Mouse (Mus musculus) liver, embryonic 13.5 days (tissue): Measurements from ENCODE around the gene Zfyve19. TPM values are rescaled to one million over a fixed set of nuclear protein-coding genes. Genes with fewer than 3 reads are reported as not detected.

Experiments
- ATAC-seq: fragments of 200-750 bp; cut with Nextera tagmentation; 2 replicates; pipeline ENCODE4 v1.8.0; 2017; ENCODE audit warnings: low read depth, mild to moderate bottlenecking, moderate number of reproducible peaks, moderate library complexity
- DNase-seq: peaks from one replicate; pipeline ENCODE4 v3.0.0; 2022
- H3K27ac ChIP-seq: fragments of 300-500 bp; sonication (generic); 2 replicates; pipeline ENCODE4 v1.5.1; 2015; ENCODE audit warnings: moderate library complexity, mild to moderate bottlenecking, inconsistent platforms
- H3K27me3 ChIP-seq: fragments of 300-500 bp; sonication (generic); 2 replicates; pipeline ENCODE4 v1.6.1; 2015; ENCODE audit warnings: mild to moderate bottlenecking, inconsistent platforms
- H3K36me3 ChIP-seq: fragments of 300-500 bp; sonication (generic); 2 replicates; pipeline ENCODE4 v1.6.1; 2015; ENCODE audit warnings: mild to moderate bottlenecking, inconsistent platforms
- H3K4me1 ChIP-seq: fragments of 300-500 bp; sonication (generic); replicated peaks from 2 replicates; pipeline ENCODE4 v1.6.1; 2015; ENCODE audit warnings: inconsistent platforms
- H3K4me2 ChIP-seq: fragments of 300-500 bp; sonication (generic); 2 replicates; pipeline ENCODE4 v1.6.1; 2015; ENCODE audit warnings: inconsistent platforms, mild to moderate bottlenecking, moderate library complexity
- H3K4me3 ChIP-seq: fragments of 300-500 bp; sonication (generic); replicated peaks from 2 replicates; pipeline ENCODE4 v1.5.1; 2015; ENCODE audit warnings: mild to moderate bottlenecking, inconsistent platforms
- H3K9ac ChIP-seq: fragments of 300-500 bp; sonication (generic); 2 replicates; pipeline ENCODE4 v1.6.1; 2015; ENCODE audit warnings: mild to moderate bottlenecking, inconsistent platforms
- H3K9me3 ChIP-seq: fragments of 300-500 bp; sonication (generic); replicated peaks from 2 replicates; pipeline ENCODE4 v1.6.1; 2016; ENCODE audit warnings: inconsistent platforms
- WGBS: fragments of 180-500 bp; shearing (Covaris S2); methylation state at CpG from one replicate; pipeline ENCODE4 v1.1.7; 2015; ENCODE audit not compliant: insufficient replicate concordance; 5-methylcytosine and 5-hydroxymethylcytosine counted together
- polyA plus RNA-seq: library from polyadenylated mRNA; unstranded; fragments of >200 nt; fragmentation: Nextera tagmentation; extraction: Ambion mirVana; gene quantifications from 2 replicates; pipeline ENCODE4 v1.2.1, GENCODE M21; 2015

Gene Zfyve19
- polyA plus RNA-seq, 1 experiment from 2014 or later = 20.0 TPM

DNA sequence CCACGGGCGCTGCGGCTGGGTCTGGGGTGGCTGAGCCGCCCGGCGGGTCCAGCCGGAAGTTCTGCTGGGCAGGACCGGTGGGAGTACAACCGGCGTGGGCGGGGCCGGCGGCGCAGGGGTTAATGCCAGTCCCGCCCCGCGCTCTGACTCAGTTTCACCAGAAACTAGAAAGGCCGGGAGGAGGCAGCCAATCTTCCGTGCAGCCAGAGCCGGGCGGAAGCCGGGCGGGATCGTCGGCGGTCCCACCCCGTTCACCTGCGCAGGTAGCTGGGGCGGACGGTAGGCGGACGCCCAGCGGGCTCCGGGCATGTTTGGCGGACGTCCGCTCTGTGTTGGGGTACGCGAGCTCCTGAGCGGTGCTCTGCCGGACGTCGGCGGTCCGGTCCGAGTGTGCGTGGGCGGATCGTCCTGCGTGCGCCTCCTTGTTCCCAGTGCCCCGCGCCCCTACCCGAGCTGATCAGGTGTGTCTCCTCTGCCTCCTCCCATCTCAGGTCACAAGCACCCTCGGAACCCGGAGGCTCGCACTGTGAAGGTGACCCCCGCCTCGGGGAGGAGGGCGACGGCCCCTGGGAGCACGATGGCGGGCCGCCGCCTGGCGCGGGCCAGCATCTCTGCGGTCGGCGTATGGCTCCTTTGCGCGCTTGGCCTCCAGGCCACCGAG, 28.9 kb downstream of the Zfyve19 start, which contains the start of gene Spint1:
Gene Spint1 (plus strand): TSS at position 153 of the 661 bp plus-strand sequence.
- ATAC-seq = no peak
- Histone ChIP-seq H3K36me3 (no peaks in the 10 kb centered on the region), H3K4me3 (peak within 1 kb of the TSS; percentile 49), H3K9ac (no peak within 1 kb of the TSS), H3K9me3 (no peaks in the 10 kb centered on the region), H3K4me2 (peak within 1 kb of the TSS; percentile 69), H3K27ac (no peak within 1 kb of the TSS), H3K27me3 (peaks cover 83% of the 10 kb centered on the region), H3K4me1 (peaks cover 12% of the 10 kb centered on the region)
- no peak for DNase-seq
- WGBS = 2% methylated on average over 73 of the region's 73 CpGs

DNA sequence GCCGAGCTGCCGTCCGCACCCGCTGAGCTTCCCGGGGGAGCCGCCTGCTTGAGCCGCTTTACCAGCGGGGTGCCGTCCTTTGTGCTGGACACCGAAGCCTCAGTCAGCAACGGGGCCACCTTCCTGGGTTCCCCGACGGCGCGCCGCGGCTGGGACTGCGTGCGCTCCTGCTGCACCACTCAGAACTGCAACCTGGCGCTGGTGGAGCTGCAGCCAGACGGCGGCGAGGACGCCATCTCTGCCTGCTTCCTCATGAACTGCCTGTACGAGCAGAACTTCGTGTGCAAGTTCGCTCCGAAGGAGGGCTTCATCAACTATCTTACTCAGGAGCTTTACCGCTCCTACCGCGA, 29.4 kb downstream of the Zfyve19 start:
- DNase-seq = no peak
- peaks cover 83% of the 10 kb centered on the region for H3K27me3 ChIP-seq

DNA sequence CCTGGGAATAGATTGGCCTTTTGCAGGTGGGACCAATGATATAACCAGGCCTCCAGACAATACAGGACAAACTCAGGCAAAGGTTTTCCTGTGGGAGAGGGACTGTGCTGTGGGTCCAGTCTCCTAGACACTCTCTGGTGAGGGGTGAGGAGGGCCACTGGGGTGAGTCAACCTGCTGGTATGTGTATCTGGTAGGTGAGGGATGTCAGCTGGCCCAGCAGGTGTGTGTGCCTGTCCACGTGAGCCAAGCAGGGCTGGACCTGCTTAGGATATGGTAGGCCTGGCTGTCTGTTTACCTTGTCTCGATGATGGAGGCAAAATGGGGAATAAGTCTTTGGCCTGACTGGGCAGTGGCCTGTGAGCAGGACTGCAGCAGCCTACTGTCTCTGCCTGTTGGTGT, 30.3 kb downstream of the Zfyve19 start:
- Histone ChIP-seq H3K9ac (no peak overlapping the region), H3K4me2 (no peak overlapping the region), H3K36me3 (no peaks in the 10 kb centered on the region), H3K27me3 (peaks cover 80% of the 10 kb centered on the region), H3K4me1 (peaks cover 12% of the 10 kb centered on the region), H3K27ac (no peak overlapping the region), H3K4me3 (no peak overlapping the region), H3K9me3 (no peaks in the 10 kb centered on the region)
- no peak for ATAC-seq
- 62% methylated on average over 2 of the region's 2 CpGs for WGBS
- no peak for DNase-seq

More for the DNA sequence above, 29.4 kb downstream of the Zfyve19 start:
- peak overlapping the region; percentile 69 for H3K4me2 ChIP-seq
- no peak overlapping the region for H3K9ac ChIP-seq
- no peak for ATAC-seq
- no peaks in the 10 kb centered on the region for H3K36me3 ChIP-seq
- peak overlapping the region; percentile 49 for H3K4me3 ChIP-seq
- WGBS = 5% methylated on average over 31 of the region's 31 CpGs
- H3K9me3 ChIP-seq = no peaks in the 10 kb centered on the region
- peaks cover 12% of the 10 kb centered on the region for H3K4me1 ChIP-seq
- H3K27ac ChIP-seq = no peak overlapping the region

DNA sequence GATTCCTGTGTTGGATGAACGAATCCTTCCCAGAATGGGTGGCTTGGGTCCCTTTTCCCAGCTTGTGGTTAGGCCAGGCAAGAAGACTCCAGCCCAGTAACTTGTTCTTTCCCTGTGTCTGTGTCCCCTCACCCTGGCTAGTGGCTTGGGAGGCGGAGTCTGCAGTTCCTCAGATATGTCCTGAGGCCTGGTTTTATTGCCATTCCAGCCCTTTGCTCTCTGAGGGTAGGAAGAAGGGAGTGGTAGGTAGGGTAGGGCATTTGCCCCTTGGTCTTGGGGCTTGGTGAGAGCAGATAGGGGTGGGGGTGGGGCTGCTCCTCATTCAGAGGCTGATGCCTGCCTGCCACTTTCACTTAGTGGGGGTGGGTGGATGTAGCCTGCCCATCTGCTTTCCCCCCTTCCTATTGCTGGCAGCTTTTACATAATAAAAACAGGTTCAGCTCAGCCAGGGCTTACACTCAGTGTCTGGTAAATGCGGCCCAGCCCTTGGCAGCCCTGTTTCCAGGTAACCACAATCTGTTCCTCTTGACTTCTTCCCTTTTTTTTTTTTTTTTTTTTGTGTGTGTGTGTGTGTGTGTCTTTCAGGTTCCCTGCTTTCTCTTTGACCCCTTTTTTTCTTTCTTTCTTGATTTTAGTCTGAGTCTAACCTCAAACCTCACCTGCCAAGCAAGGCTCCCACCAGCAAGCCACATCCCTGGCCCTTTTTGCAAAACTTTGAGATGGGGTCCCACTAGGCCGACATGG, 31.8 kb downstream of the Zfyve19 start:
- H3K9ac ChIP-seq = no peak overlapping the region

DNA sequence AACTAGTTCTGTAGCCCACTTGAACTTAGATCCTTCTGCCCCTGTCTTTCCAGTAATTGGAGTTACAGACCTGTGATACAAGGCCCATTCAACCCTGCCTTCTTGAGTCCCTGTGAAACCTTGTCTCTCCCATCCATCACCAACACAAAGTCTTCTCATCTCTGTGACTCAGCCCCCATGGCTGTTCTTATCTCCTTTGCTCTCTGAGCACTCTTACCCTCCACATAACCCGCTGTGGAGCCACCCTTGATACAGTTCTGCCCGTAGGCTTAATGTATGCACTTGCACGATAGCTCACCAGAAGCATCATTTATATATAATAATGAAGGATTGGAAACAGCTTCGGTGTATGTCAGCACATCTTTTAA, 32.4 kb downstream of the Zfyve19 start:
- H3K4me2 ChIP-seq = no peak overlapping the region
- peaks cover 59% of the 10 kb centered on the region for H3K27me3 ChIP-seq
- ATAC-seq (no peak), DNase-seq (no peak)
- no peak overlapping the region for H3K4me3 ChIP-seq
- H3K9ac ChIP-seq = no peak overlapping the region
- H3K4me1 ChIP-seq = peaks cover 12% of the 10 kb centered on the region
- H3K36me3 ChIP-seq = no peaks in the 10 kb centered on the region
- WGBS = 60% methylated on average over 4 of the region's 4 CpGs
- no peaks in the 10 kb centered on the region for H3K9me3 ChIP-seq
- no peak overlapping the region for H3K27ac ChIP-seq

More for the DNA sequence above, 31.8 kb downstream of the Zfyve19 start:
- H3K27ac ChIP-seq = no peak overlapping the region
- no peak for ATAC-seq
- H3K36me3 ChIP-seq = no peaks in the 10 kb centered on the region
- no peak for DNase-seq
- no peaks in the 10 kb centered on the region for H3K9me3 ChIP-seq
- no peak overlapping the region for H3K4me2 ChIP-seq
- peaks cover 65% of the 10 kb centered on the region for H3K27me3 ChIP-seq
- WGBS = 50% methylated on average over 4 of the region's 4 CpGs
- peaks cover 12% of the 10 kb centered on the region for H3K4me1 ChIP-seq
- no peak overlapping the region for H3K4me3 ChIP-seq

DNA sequence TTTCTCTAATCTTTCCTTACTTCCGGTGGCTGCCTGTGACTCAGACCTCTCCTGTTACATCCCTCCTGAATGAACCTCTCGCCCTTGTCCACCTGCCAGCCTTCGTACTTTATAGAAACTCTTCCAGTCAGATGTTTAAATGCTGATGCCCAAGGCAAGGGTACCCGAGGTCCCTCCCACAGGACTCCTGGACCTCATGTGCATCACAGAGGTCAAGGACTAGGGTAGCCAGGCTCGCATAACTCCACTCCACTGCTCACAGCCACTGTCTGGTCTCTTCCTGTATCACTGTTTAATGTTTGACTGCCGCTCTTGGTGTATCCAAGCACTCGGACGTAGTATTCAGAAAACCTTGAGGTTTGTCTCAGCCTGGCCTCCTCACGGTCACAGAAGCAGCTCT, 34.1 kb downstream of the Zfyve19 start:
- Histone ChIP-seq H3K27ac (no peak overlapping the region), H3K9me3 (no peaks in the 10 kb centered on the region), H3K9ac (no peak overlapping the region), H3K27me3 (peaks cover 42% of the 10 kb centered on the region), H3K36me3 (no peaks in the 10 kb centered on the region), H3K4me3 (no peak overlapping the region), H3K4me2 (no peak overlapping the region), H3K4me1 (peaks cover 4% of the 10 kb centered on the region)
- ATAC-seq (no peak), DNase-seq (no peak)
- WGBS = 58% methylated on average over 9 of the region's 9 CpGs

DNA sequence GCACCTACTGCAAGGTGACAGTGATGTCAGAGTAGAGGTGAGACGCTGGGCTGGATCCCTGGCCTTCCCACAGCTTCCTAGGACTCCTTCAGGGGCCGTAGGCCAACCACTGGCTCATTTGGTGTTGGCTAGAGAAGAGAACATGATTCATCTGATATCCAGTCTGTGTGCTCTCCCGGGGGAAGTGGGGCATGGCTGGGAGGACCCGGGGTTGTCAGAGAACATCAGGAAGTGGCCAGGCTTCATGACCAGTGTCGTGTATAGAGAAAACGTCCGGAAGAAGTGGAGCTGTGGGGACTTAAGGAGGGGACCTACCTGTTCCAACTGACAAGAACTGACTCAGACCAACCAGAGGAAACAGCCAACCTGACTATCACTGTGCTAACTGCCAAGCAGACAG, 36.8 kb downstream of the Zfyve19 start:
- WGBS = 45% methylated on average over 7 of the region's 7 CpGs
- Histone ChIP-seq H3K36me3 (no peaks in the 10 kb centered on the region), H3K27ac (no peak overlapping the region), H3K9ac (no peak overlapping the region), H3K4me2 (no peak overlapping the region), H3K27me3 (peaks cover 19% of the 10 kb centered on the region), H3K4me1 (no peaks in the 10 kb centered on the region), H3K4me3 (no peak overlapping the region), H3K9me3 (no peaks in the 10 kb centered on the region)
- no peak for DNase-seq
- ATAC-seq = no peak

DNA sequence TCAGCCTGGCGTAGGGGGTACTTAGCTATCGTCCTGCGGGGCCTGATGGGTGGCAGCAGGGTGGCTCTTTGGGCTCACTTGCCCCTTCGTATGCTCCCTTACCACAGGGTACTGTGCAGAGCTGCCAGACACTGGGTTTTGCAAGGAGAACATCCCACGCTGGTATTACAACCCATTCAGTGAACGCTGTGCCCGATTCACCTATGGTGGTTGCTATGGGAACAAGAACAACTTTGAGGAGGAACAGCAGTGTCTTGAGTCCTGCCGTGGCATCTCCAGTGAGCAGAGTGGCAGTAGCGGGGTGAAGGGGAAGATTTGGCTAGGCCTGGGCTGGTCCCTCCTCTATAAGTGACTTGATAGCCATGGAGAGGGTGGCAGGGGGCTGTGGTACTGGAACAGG, 39.5 kb downstream of the Zfyve19 start:
- no peak overlapping the region for H3K27ac ChIP-seq
- peaks cover 10% of the 10 kb centered on the region for H3K4me1 ChIP-seq
- H3K4me2 ChIP-seq = no peak overlapping the region
- ATAC-seq (no peak), DNase-seq (no peak)
- no peak overlapping the region for H3K9ac ChIP-seq
- H3K27me3 ChIP-seq = peaks cover 10% of the 10 kb centered on the region
- H3K36me3 ChIP-seq = no peaks in the 10 kb centered on the region
- H3K9me3 ChIP-seq = no peaks in the 10 kb centered on the region
- no peak overlapping the region for H3K4me3 ChIP-seq
- 73% methylated on average over 9 of the region's 9 CpGs for WGBS

DNA sequence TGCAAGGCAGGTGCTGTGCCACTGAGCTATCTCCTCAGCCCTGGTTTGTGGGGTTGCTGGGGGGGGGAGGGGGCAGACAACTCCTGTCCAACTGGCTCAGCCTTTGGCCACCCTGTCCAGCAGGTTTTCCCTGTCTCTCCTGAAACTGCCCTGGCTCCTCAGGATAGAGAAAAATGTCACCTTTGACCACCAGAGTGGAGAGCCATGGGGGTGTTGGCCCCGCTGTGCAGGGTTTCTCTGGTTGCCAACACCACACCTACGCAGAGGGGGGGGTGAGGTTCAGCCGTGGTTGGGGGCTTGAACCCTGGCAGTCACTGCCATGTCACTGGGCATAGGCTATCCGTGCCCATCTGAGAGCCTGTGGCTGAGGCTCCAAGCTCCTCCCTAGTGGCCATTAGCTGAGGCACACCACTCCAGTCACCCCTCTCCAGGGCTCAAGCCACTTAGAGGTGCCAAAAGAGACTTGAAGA, 41.2 kb downstream of the Zfyve19 start:
- Histone ChIP-seq H3K4me3 (no peak overlapping the region), H3K27ac (no peak overlapping the region), H3K27me3 (peaks cover 20% of the 10 kb centered on the region), H3K9me3 (no peaks in the 10 kb centered on the region), H3K4me2 (no peak overlapping the region), H3K4me1 (peaks cover 10% of the 10 kb centered on the region), H3K36me3 (no peaks in the 10 kb centered on the region), H3K9ac (no peak overlapping the region)
- no peak for DNase-seq
- 61% methylated on average over 4 of the region's 4 CpGs for WGBS
- ATAC-seq = no peak

DNA sequence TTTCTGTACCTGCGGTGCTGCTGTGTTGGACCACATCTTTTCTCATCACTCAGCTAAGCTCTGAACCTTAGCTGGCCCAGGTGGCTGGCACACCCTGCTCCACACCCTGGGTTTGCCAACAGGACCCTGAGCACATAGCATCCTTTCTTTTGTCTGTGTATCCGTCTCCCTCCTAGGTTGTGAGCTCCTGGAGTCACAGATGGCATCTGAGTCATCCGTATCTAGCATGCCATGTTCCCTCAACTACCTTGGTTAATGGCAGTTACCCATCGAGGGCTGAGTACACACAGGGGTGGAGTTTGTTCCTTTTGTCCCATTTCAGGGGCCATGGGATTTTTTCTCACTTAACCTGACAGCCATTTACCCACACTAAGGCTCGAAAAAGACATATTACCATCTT, 42.0 kb downstream of the Zfyve19 start:
- ATAC-seq = no peak

DNA sequence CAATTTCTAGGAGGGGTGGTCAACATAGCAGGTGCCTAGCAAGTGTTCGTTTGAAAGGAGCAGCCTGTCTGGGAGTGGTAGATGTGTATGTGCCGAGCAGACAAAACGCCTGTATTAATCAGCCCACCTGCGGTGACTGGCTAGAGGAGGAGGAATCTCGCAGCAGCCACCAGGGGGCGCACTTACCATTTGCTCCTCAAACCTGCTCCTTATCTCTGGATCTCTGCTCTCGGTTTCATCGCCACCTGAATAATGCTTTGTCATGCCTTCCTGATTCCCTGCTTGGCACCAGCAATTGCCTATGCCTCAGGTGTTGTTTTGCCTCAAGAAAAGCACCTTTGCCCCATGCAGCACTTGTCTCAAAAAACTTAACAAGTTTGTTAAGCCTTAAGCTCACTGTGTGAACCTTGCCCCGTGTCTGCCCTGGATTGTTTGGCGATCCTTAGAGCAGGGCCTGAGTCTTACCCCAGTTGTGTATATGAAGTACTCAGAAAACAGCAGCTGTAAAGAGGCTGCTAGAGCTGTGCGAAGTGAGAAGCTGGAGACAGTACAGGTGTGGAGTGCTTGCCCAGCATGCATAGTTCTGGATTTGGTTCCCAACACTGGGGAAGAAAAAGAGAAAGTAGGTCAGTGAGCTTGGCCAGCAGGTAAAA, 42.5 kb downstream of the Zfyve19 start:
- Histone ChIP-seq H3K4me1 (peaks cover 10% of the 10 kb centered on the region), H3K36me3 (no peaks in the 10 kb centered on the region), H3K4me2 (peak overlapping the region; percentile 58), H3K27ac (no peak overlapping the region), H3K4me3 (peak overlapping the region; percentile 18; the same call in 1 of the 2 replicates), H3K27me3 (peaks cover 30% of the 10 kb centered on the region), H3K9ac (peak overlapping the region; percentile 52), H3K9me3 (no peaks in the 10 kb centered on the region)
- DNase-seq = peak; percentile 81
- ATAC-seq = peak; percentile 72
- whole genome bisulfite sequencing = 9% methylated on average over 11 of the region's 11 CpGs

More for the DNA sequence above, 42.0 kb downstream of the Zfyve19 start:
- no peaks in the 10 kb centered on the region for H3K36me3 ChIP-seq
- H3K4me3 ChIP-seq = no peak overlapping the region
- no peak overlapping the region for H3K27ac ChIP-seq
- peak overlapping the region; percentile 58; the same call in 1 of the 2 replicates for H3K4me2 ChIP-seq
- no peaks in the 10 kb centered on the region for H3K9me3 ChIP-seq
- H3K9ac ChIP-seq = no peak overlapping the region
- no peak for DNase-seq
- peaks cover 10% of the 10 kb centered on the region for H3K4me1 ChIP-seq
- peaks cover 28% of the 10 kb centered on the region for H3K27me3 ChIP-seq
- 61% methylated on average over 5 of the region's 5 CpGs for WGBS
